Comparison of ENCODE assay signal across 33 mouse cellular contexts in the genomic region with DNA sequence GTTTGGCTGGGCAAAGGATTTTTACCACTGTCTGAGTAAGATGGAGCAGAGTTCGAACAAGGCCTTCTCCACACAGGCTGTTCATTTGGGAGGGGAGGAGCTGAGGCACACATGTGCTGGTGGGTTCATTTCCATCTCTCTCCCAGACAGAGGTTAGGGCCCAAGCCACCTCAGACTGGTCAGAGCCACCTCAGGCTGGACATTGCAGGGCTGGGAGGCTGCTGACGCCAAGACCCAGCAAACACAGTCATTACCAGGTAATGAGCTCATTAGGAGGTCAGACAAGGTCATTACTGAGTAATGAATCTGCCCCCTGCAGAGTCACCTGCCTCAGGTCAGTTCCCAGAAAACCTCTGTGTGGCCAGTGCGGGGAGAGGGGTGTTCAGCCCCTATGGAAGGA. TPM values are rescaled to one million over a fixed set of nuclear protein-coding genes. Genes with fewer than 3 reads are reported as not detected.
DNase-seq lines count a peak whose midpoint lies in the region; ATAC-seq and TF ChIP-seq lines count a peak whose summit lies in the region.
"Had no signal": no experiment of that assay in that cellular context is flagged by ENCODE, and none has a peak within 500 bp of the region (broad histone marks: within the 10 kb centered on the region; RNA-seq: fewer than 3 reads in every experiment).

No protein-coding gene starts in this region.

- no peaks in the 10 kb centered on the region for H3K36me3 ChIP-seq in hindbrain, embryonic 13.5 days
- H3K36me3 ChIP-seq in hindbrain, embryonic 14.5 days (replicated peaks; ENCODE audit: control insufficient read depth, insufficient read depth) = no peaks in the 10 kb centered on the region
- H3K36me3 ChIP-seq in kidney, postnatal 0 days (ENCODE audit: insufficient read depth, low read length) = no peaks in the 10 kb centered on the region
- no peaks in the 10 kb centered on the region for H3K36me3 ChIP-seq in forebrain, embryonic 10.5 days (replicated peaks)
- no peaks in the 10 kb centered on the region for H3K36me3 ChIP-seq in forebrain, embryonic 13.5 days (ENCODE audit: poor library complexity, severe bottlenecking)
- H3K36me3 ChIP-seq: embryonic facial prominence, embryonic 12.5 days; hindbrain, embryonic 15.5 days; limb, embryonic 13.5 days; lung, embryonic 15.5 days; neural tube, embryonic 12.5 days had no signal

- no peak overlapping the region for H3K4me3 ChIP-seq in hindbrain, embryonic 13.5 days
- no peak overlapping the region for H3K4me3 ChIP-seq in hindbrain, embryonic 14.5 days (replicated peaks; ENCODE audit: low read length)
- no peak overlapping the region for H3K4me3 ChIP-seq in kidney, postnatal 0 days (replicated peaks; ENCODE audit: low read depth, low read length)
- no peak overlapping the region for H3K4me3 ChIP-seq in forebrain, embryonic 10.5 days
- H3K4me3 ChIP-seq in forebrain, embryonic 13.5 days = no peak overlapping the region
- H3K4me3 ChIP-seq: embryonic facial prominence, embryonic 12.5 days; gastrocnemius, adult 2 months; hindbrain, embryonic 15.5 days; limb, embryonic 13.5 days; lung, embryonic 15.5 days; myocyte; neural tube, embryonic 12.5 days had no signal

- H3K27me3 ChIP-seq in hindbrain, embryonic 13.5 days = peaks cover 53% of the 10 kb centered on the region
- H3K27me3 ChIP-seq in hindbrain, embryonic 14.5 days (ENCODE audit: control insufficient read depth, insufficient read depth, low read length) = peaks cover 24% of the 10 kb centered on the region
- H3K27me3 ChIP-seq in kidney, postnatal 0 days (ENCODE audit: insufficient read depth, low read length) = peaks cover 28% of the 10 kb centered on the region
- H3K27me3 ChIP-seq in forebrain, embryonic 10.5 days (ENCODE audit: poor library complexity, severe bottlenecking) = peaks cover 74% of the 10 kb centered on the region
- H3K27me3 ChIP-seq in forebrain, embryonic 13.5 days = peaks cover 52% of the 10 kb centered on the region

- H3K9me3 ChIP-seq in hindbrain, embryonic 13.5 days = no peaks in the 10 kb centered on the region
- no peaks in the 10 kb centered on the region for H3K9me3 ChIP-seq in hindbrain, embryonic 14.5 days (ENCODE audit: control insufficient read depth, low read length)
- H3K9me3 ChIP-seq in kidney, postnatal 0 days (replicated peaks; ENCODE audit: low read length) = no peaks in the 10 kb centered on the region
- H3K9me3 ChIP-seq in forebrain, embryonic 10.5 days = no peaks in the 10 kb centered on the region
- no peaks in the 10 kb centered on the region for H3K9me3 ChIP-seq in forebrain, embryonic 13.5 days (replicated peaks)
- H3K9me3 ChIP-seq: embryonic facial prominence, embryonic 12.5 days; hindbrain, embryonic 15.5 days; limb, embryonic 13.5 days; lung, embryonic 15.5 days; neural tube, embryonic 12.5 days had no signal

- no peak for DNase-seq in hindbrain, embryonic 14.5 days (ENCODE audit: low spot score)
- DNase-seq in forelimb bud, embryonic 11.5 days (ENCODE audit: low read depth, low spot score) = peak; percentile 62
- no peak for DNase-seq in kidney, postnatal 0 days (ENCODE audit: low spot score)
- peak; percentile 55 to 60 for DNase-seq in kidney, postnatal 4 days
- no peak for DNase-seq in forebrain, embryonic 10.5 days (ENCODE audit: extremely low spot score, low spot score)
- DNase-seq in right cerebral cortex, adult 2 months (ENCODE audit: low spot score in 2 of 2) = no peak
- DNase-seq: adrenal gland, postnatal 25 days; cerebellum, adult 18-20 months; cerebellum, postnatal 25 days; embryo, embryonic 11 days; gastrocnemius, adult 2 months; gastrocnemius, postnatal 36 days; heart, adult 18-20 months; heart, postnatal 36 days; thymus, adult 2 months; thymus, postnatal 36 days had no signal

- WGBS in hindbrain, embryonic 13.5 days = 81% methylated on average over 3 of the region's 3 CpGs
- 78% methylated on average over 3 of the region's 3 CpGs for WGBS in hindbrain, embryonic 14.5 days
- 66% methylated on average over 3 of the region's 3 CpGs for WGBS in kidney, postnatal 0 days
- WGBS in forebrain, embryonic 10.5 days = 61% methylated on average over 3 of the region's 3 CpGs
- WGBS in forebrain, embryonic 13.5 days = 41% methylated on average over 3 of the region's 3 CpGs

- peaks cover 15% of the 10 kb centered on the region for H3K4me1 ChIP-seq in hindbrain, embryonic 13.5 days (replicated peaks)
- H3K4me1 ChIP-seq in hindbrain, embryonic 14.5 days (replicated peaks; ENCODE audit: control insufficient read depth, insufficient read depth, low read length) = no peaks in the 10 kb centered on the region; the same call in 1 of the 2 replicates
- H3K4me1 ChIP-seq in kidney, postnatal 0 days (replicated peaks; ENCODE audit: insufficient read depth, low read length) = peaks cover 3% of the 10 kb centered on the region; the same call in 1 of the 2 replicates
- peaks cover 28% of the 10 kb centered on the region for H3K4me1 ChIP-seq in forebrain, embryonic 10.5 days
- H3K4me1 ChIP-seq in forebrain, embryonic 13.5 days = peaks cover 9% of the 10 kb centered on the region

- TF ChIP-seq CTCF in kidney, postnatal 0 days (IDR thresholded peaks at IDR 0.05; ENCODE audit: low read depth) = no peak

- H3K4me2 ChIP-seq in hindbrain, embryonic 13.5 days = no peak overlapping the region
- H3K4me2 ChIP-seq in hindbrain, embryonic 14.5 days (replicated peaks) = no peak overlapping the region
- no peak overlapping the region for H3K4me2 ChIP-seq in kidney, postnatal 0 days (ENCODE audit: low read length)
- H3K4me2 ChIP-seq in forebrain, embryonic 13.5 days = no peak overlapping the region
- H3K4me2 ChIP-seq: embryonic facial prominence, embryonic 12.5 days; heart, embryonic 11.5 days; hindbrain, embryonic 15.5 days; limb, embryonic 13.5 days; liver, embryonic 11.5 days; lung, embryonic 15.5 days; midbrain, embryonic 11.5 days; neural tube, embryonic 12.5 days had no signal

- ATAC-seq in hindbrain, embryonic 13.5 days (ENCODE audit: low FRiP score) = no peak
- ATAC-seq in hindbrain, embryonic 14.5 days (ENCODE audit: low FRiP score) = no peak
- ATAC-seq in kidney, postnatal 0 days (replicated peaks; ENCODE audit: low FRiP score, low read depth) = peak; percentile 69; the same call in 1 of the 2 replicates
- ATAC-seq in forebrain, embryonic 13.5 days = no peak
- ATAC-seq: inflammation-experienced regulatory T-cells, adult 6 months; midbrain, embryonic 16.5 days had no signal

- no peak overlapping the region for H3K27ac ChIP-seq in hindbrain, embryonic 13.5 days
- no peak overlapping the region for H3K27ac ChIP-seq in hindbrain, embryonic 14.5 days
- no peak overlapping the region for H3K27ac ChIP-seq in kidney, postnatal 0 days
- no peak overlapping the region for H3K27ac ChIP-seq in forebrain, embryonic 10.5 days
- H3K27ac ChIP-seq in forebrain, embryonic 13.5 days = no peak overlapping the region
- H3K27ac ChIP-seq: embryonic facial prominence, embryonic 12.5 days; gastrocnemius, adult 2 months; hindbrain, embryonic 15.5 days; limb, embryonic 13.5 days; lung, embryonic 15.5 days; neural tube, embryonic 12.5 days had no signal

- H3K9ac ChIP-seq in hindbrain, embryonic 13.5 days = peak overlapping the region; percentile 24; the same call in 1 of the 2 replicates
- no peak overlapping the region for H3K9ac ChIP-seq in hindbrain, embryonic 14.5 days
- no peak overlapping the region for H3K9ac ChIP-seq in kidney, postnatal 0 days (ENCODE audit: low read depth, low read length)
- H3K9ac ChIP-seq in forebrain, embryonic 13.5 days = no peak overlapping the region
- H3K9ac ChIP-seq: embryonic facial prominence, embryonic 12.5 days; hindbrain, embryonic 15.5 days; limb, embryonic 13.5 days; lung, embryonic 15.5 days; neural tube, embryonic 12.5 days had no signal

RNA-seq across cellular contexts. Expression of a gene that starts 4.1 kb away (rescaled TPM):
- 2.1 and 2.2 TPM in 2 replicates for polyA plus RNA-seq in hindbrain, embryonic 13.5 days (2015; fragmentation: Nextera tagmentation; extraction: Ambion mirVana)
- 6.0 and 6.1 TPM in 2 replicates for polyA plus RNA-seq in hindbrain, embryonic 14.5 days (2014; fragmentation: Nextera tagmentation; extraction: Ambion mirVana)
- polyA plus RNA-seq in kidney, postnatal 0 days (2015; fragmentation: Nextera tagmentation; extraction: Ambion mirVana) = 1.7 and 2.2 TPM in 2 replicates
- polyA plus RNA-seq in forebrain, embryonic 10.5 days (2016; fragmentation: Nextera tagmentation; extraction: Ambion mirVana) = not detected in 2 replicates
- polyA plus RNA-seq in forebrain, embryonic 13.5 days (2015; fragmentation: Nextera tagmentation; extraction: Ambion mirVana) = 0.27 and 0.55 TPM in 2 replicates
- polyA plus RNA-seq: forebrain, embryonic 11.5 days; heart, embryonic 11.5 days; heart, embryonic 16.5 days; inflammation-experienced regulatory T-cells, adult 6 months; large intestine, adult 2 months; liver, embryonic 11.5 days; liver, embryonic 16.5 days; lung, embryonic 15.5 days; thymus, adult 2 months had no signal

RNA-seq across cellular contexts. Expression of a gene that starts 9.3 kb away (rescaled TPM):
- polyA plus RNA-seq in hindbrain, embryonic 13.5 days (2015; fragmentation: Nextera tagmentation; extraction: Ambion mirVana) = 4.5 and 4.8 TPM in 2 replicates
- polyA plus RNA-seq in hindbrain, embryonic 14.5 days (2014; fragmentation: Nextera tagmentation; extraction: Ambion mirVana) = 2.5 and 3.4 TPM in 2 replicates
- polyA plus RNA-seq in kidney, postnatal 0 days (2015; fragmentation: Nextera tagmentation; extraction: Ambion mirVana) = 131 and 147 TPM in 2 replicates
- 2.7 and 3.6 TPM in 2 replicates for polyA plus RNA-seq in forebrain, embryonic 10.5 days (2016; fragmentation: Nextera tagmentation; extraction: Ambion mirVana)
- polyA plus RNA-seq in forebrain, embryonic 13.5 days (2015; fragmentation: Nextera tagmentation; extraction: Ambion mirVana) = 4.5 and 6.1 TPM in 2 replicates

RNA-seq across cellular contexts. Expression of a gene that starts 31.8 kb away (rescaled TPM):
- 1.6 and 2.0 TPM in 2 replicates for polyA plus RNA-seq in hindbrain, embryonic 13.5 days (2015; fragmentation: Nextera tagmentation; extraction: Ambion mirVana)
- polyA plus RNA-seq in hindbrain, embryonic 14.5 days (2014; fragmentation: Nextera tagmentation; extraction: Ambion mirVana) = 2.9 and 3.4 TPM in 2 replicates
- polyA plus RNA-seq in kidney, postnatal 0 days (2015; fragmentation: Nextera tagmentation; extraction: Ambion mirVana) = 12.2 and 18.7 TPM in 2 replicates
- polyA plus RNA-seq in forebrain, embryonic 10.5 days (2016; fragmentation: Nextera tagmentation; extraction: Ambion mirVana) = 4.0 and 4.1 TPM in 2 replicates
- polyA plus RNA-seq in forebrain, embryonic 13.5 days (2015; fragmentation: Nextera tagmentation; extraction: Ambion mirVana) = 0.76 and 1.1 TPM in 2 replicates
- polyA plus RNA-seq: inflammation-experienced regulatory T-cells, adult 6 months had no signal

Comparison
In these comparisons a context has a peak if more than half of its experiments do, and no peak if none do; other contexts are left out.
1. DNase-seq: peak in forelimb bud, embryonic 11.5 days (single experiment) and kidney, postnatal 4 days (2 of 2); none in hindbrain, embryonic 14.5 days (single experiment), kidney, postnatal 0 days (single experiment), forebrain, embryonic 10.5 days (single experiment) and right cerebral cortex, adult 2 months (0 of 2).
2. RNA of a gene that starts 9.3 kb away (polyA plus RNA-seq): 131 to 147 TPM in kidney, postnatal 0 days; 4.5 to 4.8 TPM in hindbrain, embryonic 13.5 days, 4.5 to 6.1 TPM in forebrain, embryonic 13.5 days, 2.5 to 3.4 TPM in hindbrain, embryonic 14.5 days and 2.7 to 3.6 TPM in forebrain, embryonic 10.5 days; every median in the first group is over 10 times any median in the second.